Mouse (Mus musculus) hindbrain, embryonic 10.5 days (tissue): ENCODE measurements around the gene Olfr209. TPM values are rescaled to one million over a fixed set of nuclear protein-coding genes. Genes with fewer than 3 reads are reported as not detected.
A peak's percentile ranks its signal among the peaks of the same experiment; 100 is the strongest.
"Not testable (repeated sequence)": the region's sequence is repeated elsewhere in the genome, so short reads cannot be mapped to it uniquely, and the experiment has no call there.

Experiments used
- DNase-seq: peaks from one replicate; pipeline ENCODE4 v3.0.0-alpha.2; 2017; ENCODE audit warnings: low spot score
- H3K27ac ChIP-seq: fragments of 300-500 bp; sonication (generic); 2 replicates; pipeline ENCODE4 v1.5.1; 2016; ENCODE audit warnings: mild to moderate bottlenecking, moderate library complexity
- H3K27me3 ChIP-seq: fragments of 300-500 bp; sonication (generic); 2 replicates; pipeline ENCODE4 v1.6.1; 2016; ENCODE audit warnings: mild to moderate bottlenecking; ENCODE audit not compliant: poor library complexity, insufficient read depth, severe bottlenecking
- H3K36me3 ChIP-seq: fragments of 300-500 bp; sonication (generic); 2 replicates; pipeline ENCODE4 v1.6.1; 2016; ENCODE audit warnings: mild to moderate bottlenecking, moderate library complexity
- H3K4me1 ChIP-seq: fragments of 300-500 bp; sonication (generic); replicated peaks from 2 replicates; pipeline ENCODE4 v1.6.1; 2016; ENCODE audit warnings: mild to moderate bottlenecking
- H3K4me3 ChIP-seq: fragments of 300-500 bp; sonication (generic); 2 replicates; pipeline ENCODE4 v1.5.1; 2016; ENCODE audit warnings: mild to moderate bottlenecking, moderate library complexity
- H3K9me3 ChIP-seq: fragments of 300-500 bp; sonication (generic); 2 replicates; pipeline ENCODE4 v1.6.1; 2016; ENCODE audit warnings: mild to moderate bottlenecking, moderate library complexity
- WGBS: fragments of 180-500 bp; shearing (Covaris S2); methylation state at CpG from one replicate; pipeline ENCODE4 v1.1.7; 2016; 5-methylcytosine and 5-hydroxymethylcytosine counted together
- polyA plus RNA-seq: library from polyadenylated mRNA; unstranded; fragments of >200 nt; fragmentation: Nextera tagmentation; extraction: Ambion mirVana; gene quantifications from 2 replicates; pipeline ENCODE4 v1.2.1, GENCODE M21; 2016

Olfr209 gene
- not detected in 2 replicates for polyA plus RNA-seq

DNA sequence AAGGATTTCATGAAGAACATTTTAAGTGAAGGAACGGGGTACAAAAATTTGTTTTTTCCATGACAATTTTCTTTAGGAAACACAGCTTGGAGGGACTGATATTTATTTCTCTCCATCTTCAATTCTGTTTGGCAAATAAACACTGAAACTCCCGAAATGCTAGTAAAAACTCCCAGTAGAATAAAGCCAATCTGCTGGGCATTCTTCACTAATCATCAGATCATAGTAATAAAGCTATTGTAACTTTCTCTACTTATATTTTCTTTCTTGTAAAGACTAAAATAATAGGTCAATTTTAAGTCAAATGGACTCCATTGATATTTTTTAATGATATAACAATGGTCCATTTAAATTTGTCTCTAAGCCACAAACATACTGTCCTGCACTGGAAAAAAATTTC, at the start of gene Olfr209:
Gene Olfr209 (minus strand): TSS at position 101 of the 400 bp plus-strand sequence.
- no peak within 1 kb of the TSS for H3K4me3 ChIP-seq
- no peak for DNase-seq
- 84% methylated on average over 2 of the region's 2 CpGs for WGBS

DNA sequence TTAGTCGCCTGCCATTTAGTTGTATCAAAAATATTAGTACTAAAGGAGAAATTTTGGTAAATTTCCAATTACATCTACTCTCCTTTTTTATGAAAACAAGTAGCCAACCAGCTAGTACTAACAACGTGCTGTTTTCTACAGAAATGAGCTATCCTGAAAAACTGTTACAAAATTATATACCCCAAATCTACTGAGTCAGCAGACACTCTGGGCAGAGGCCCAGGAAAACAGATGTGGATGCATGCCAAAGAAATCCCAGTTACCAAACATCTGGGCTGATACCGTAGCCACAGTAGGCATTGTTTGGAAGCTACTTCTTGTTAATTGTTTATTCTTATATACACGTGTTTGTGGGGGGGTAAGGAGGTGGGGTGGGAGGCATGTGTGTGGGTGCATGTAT, 49.7 kb upstream of the Olfr209 start:
- H3K4me3 ChIP-seq, result no peak overlapping the region
- WGBS, result 78% methylated on average over 4 of the region's 4 CpGs
- H3K9me3 ChIP-seq, result no peaks in the 10 kb centered on the region
- no peak overlapping the region for H3K27ac ChIP-seq
- no peak for DNase-seq
- 0 out of 2 replicates have a peak, but pooled peaks cover 6% of the 10 kb centered on the region for H3K4me1 ChIP-seq
- no peaks in the 10 kb centered on the region for H3K27me3 ChIP-seq
- no peaks in the 10 kb centered on the region for H3K36me3 ChIP-seq

More for the DNA sequence above, at the start of gene Olfr209:
- H3K36me3 ChIP-seq, result no peaks in the 10 kb centered on the region
- no peaks in the 10 kb centered on the region for H3K4me1 ChIP-seq
- no peak within 1 kb of the TSS for H3K27ac ChIP-seq
- no peaks in the 10 kb centered on the region for H3K9me3 ChIP-seq
- no peaks in the 10 kb centered on the region for H3K27me3 ChIP-seq

DNA sequence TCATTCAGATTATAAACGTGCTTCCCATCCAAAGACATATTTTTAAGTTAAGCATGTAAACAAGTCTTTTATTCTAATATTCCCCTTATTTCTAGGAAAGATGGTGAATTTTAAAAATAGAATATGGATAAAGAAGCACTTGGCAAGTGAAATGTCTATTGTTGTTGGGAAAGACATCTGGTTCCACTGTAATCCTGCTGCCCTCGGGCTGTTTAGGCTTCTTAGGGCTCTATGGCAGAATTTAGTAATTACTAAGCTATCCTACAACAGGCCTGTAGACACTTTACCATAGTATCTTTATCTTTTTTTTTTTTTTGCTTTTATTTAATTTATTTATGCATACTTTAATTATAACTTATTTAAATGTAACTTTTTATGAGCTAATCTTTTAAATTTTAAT, 46.0 kb upstream of the Olfr209 start:
- H3K4me3 ChIP-seq, result no peak overlapping the region
- peak overlapping the region; percentile 40 for H3K27ac ChIP-seq
- no peaks in the 10 kb centered on the region for H3K36me3 ChIP-seq
- 76% methylated on average over 2 of the region's 2 CpGs for WGBS
- DNase-seq, result no peak
- H3K27me3 ChIP-seq, result no peaks in the 10 kb centered on the region
- 0 out of 2 replicates have a peak, but pooled peaks cover 6% of the 10 kb centered on the region for H3K4me1 ChIP-seq
- H3K9me3 ChIP-seq, result no peaks in the 10 kb centered on the region

DNA sequence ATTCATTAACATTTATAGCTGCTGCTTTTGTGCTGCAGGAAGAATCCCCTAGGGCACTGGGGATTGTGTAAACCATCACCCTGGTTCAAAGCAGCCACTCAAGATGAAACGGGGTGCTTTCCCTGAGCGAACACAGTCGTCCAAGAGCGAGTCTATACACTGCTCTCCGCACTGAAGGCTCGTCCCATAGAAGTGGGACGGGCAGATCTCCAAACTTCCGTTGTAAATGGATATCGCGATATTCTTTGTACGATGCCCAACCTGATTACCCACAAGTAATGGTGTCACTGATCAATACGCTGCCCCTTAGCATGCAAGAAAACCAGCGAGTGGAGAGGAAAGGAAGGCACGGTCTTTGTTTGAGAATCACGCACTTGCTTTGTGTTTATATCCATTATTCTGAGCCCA, 45.6 kb upstream of the Olfr209 start:
- H3K36me3 ChIP-seq, result no peaks in the 10 kb centered on the region
- H3K9me3 ChIP-seq, result no peaks in the 10 kb centered on the region
- peak overlapping the region; percentile 40 for H3K27ac ChIP-seq
- whole genome bisulfite sequencing, result 60% methylated on average over 15 of the region's 15 CpGs
- H3K4me3 ChIP-seq, result no peak overlapping the region
- H3K27me3 ChIP-seq, result no peaks in the 10 kb centered on the region
- DNase-seq, result peak; percentile 12
- 0 out of 2 replicates have a peak, but pooled peaks cover 6% of the 10 kb centered on the region for H3K4me1 ChIP-seq

DNA sequence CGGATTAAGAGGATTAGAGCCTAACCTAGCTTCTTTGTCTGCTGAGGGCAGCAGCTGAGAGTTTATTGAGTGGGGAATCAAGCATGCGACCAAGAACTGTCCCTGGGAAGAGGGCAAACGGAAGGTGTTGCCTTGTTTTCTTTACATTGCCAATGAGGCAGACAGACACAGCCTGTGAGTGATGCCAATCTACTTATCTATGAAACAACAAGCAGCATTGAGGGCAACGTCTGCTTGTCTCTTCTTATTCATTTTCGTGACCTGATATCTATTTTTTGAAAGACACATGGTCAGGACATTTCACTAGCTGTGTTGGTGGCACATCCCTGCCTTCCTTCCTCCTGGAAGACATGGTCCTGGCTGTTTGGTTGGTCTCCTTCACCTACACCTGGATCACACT, 43.2 kb upstream of the Olfr209 start, which contains the start of gene Gabrr3:
Gene Gabrr3 (plus strand): TSS at position 301 of the 400 bp plus-strand sequence.
- Histone ChIP-seq H3K27me3 (no peaks in the 10 kb centered on the region), H3K27ac (no peak within 1 kb of the TSS), H3K9me3 (no peaks in the 10 kb centered on the region), H3K36me3 (no peaks in the 10 kb centered on the region), H3K4me3 (no peak within 1 kb of the TSS), H3K4me1 (0 out of 2 replicates have a peak, but pooled peaks cover 6% of the 10 kb centered on the region)
- DNase-seq, result no peak
- WGBS, result 75% methylated on average over 5 of the region's 5 CpGs

DNA sequence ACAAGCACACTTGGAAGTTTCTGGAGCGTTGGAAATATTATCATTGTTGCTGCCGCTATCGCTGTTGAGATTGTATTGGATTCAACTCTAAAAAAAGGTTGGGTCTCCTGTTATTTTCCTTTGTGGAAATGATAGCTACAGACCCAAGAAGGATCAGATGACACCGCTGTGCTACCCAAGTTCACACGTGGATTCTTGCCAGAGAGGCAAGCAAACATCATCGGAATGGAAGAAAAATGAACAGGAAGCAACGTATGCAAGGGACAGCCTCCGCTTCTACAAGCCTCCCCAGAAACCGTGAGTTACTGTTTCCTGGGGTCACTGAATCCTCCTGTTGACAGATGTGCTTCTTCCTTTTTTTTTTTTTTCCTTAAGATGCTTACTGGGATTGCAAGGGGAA, 41.0 kb upstream of the Olfr209 start:
- Histone ChIP-seq H3K4me1 (0 out of 2 replicates have a peak, but pooled peaks cover 6% of the 10 kb centered on the region), H3K9me3 (no peaks in the 10 kb centered on the region), H3K27me3 (no peaks in the 10 kb centered on the region), H3K36me3 (no peaks in the 10 kb centered on the region), H3K4me3 (no peak overlapping the region), H3K27ac (no peak overlapping the region)
- DNase-seq, result no peak
- 75% methylated on average over 9 of the region's 9 CpGs for WGBS

DNA sequence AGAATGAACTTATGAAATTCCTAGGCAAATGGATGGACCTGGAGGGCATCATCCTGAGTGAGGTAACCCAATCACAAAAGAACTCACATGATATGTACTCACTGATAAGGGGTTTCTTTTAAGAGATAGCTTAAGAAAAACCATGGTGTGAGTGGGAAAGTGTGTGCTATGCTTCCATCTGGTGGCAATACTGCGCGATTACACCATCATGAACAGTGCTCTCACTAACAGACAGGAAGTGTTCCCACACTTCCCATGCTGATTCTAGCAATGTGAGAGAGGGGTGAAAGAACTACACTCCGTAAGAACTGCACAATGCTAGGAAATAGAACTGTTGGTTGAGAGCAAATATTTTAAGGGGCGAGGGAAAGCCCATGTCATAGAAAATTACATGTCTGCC, 39.9 kb upstream of the Olfr209 start:
- peak; percentile 22 for DNase-seq
- no peaks in the 10 kb centered on the region for H3K27me3 ChIP-seq
- H3K36me3 ChIP-seq, result no peaks in the 10 kb centered on the region
- no peaks in the 10 kb centered on the region for H3K4me1 ChIP-seq
- H3K9me3 ChIP-seq, result no peaks in the 10 kb centered on the region
- no peak overlapping the region for H3K27ac ChIP-seq
- no peak overlapping the region for H3K4me3 ChIP-seq
- WGBS, result 23% methylated on average over 4 of the region's 4 CpGs

DNA sequence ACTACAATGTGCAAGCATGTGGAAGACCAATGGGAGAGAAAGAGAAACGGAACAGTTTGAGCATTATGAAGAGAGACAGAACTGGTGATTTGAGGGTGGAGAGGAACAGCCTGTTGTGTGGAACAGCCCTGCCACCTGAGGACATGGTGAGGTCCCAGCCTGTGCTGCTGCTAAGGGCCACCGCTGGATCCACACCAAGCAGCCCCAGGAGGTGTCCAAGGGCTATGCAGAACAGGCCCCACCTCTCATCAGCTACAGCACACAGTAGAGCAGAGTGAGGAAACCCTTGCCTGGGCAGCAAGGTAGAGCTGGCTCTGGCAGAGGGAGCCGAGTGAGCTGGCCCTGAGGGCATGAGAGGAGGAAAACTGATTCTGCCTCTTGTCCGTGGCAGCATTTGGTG, 38.2 kb upstream of the Olfr209 start:
- H3K9me3 ChIP-seq, result no peaks in the 10 kb centered on the region
- H3K4me1 ChIP-seq, result no peaks in the 10 kb centered on the region
- no peak overlapping the region for H3K4me3 ChIP-seq
- no peak for DNase-seq
- WGBS, result 72% methylated on average over 4 of the region's 4 CpGs
- H3K36me3 ChIP-seq, result no peaks in the 10 kb centered on the region
- H3K27me3 ChIP-seq, result no peaks in the 10 kb centered on the region
- H3K27ac ChIP-seq, result no peak overlapping the region

DNA sequence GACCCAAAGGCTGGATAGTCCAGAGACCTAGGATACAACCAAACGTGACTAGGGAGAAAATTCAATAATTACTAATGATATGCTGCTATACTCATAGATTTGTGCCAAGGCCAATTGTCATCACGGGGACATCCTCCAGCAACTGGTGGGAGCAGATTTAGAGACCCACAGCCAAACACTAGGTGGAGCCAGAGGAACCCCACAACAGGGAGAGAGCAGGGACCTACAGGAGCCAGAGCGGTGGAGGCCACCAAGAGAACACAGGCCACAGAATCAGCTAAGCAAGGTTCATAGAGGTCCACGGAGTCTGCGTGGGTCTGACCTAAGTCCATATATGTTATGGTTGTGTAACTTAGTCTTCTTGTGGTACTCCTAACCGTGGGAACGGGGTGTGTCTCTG, 37.3 kb upstream of the Olfr209 start:
- no peak overlapping the region for H3K27ac ChIP-seq
- DNase-seq, result no peak
- H3K4me1 ChIP-seq, result no peaks in the 10 kb centered on the region
- H3K27me3 ChIP-seq, result no peaks in the 10 kb centered on the region
- no peaks in the 10 kb centered on the region for H3K36me3 ChIP-seq
- H3K9me3 ChIP-seq, result no peaks in the 10 kb centered on the region
- no peak overlapping the region for H3K4me3 ChIP-seq
- 70% methylated on average over 7 of the region's 7 CpGs for WGBS

DNA sequence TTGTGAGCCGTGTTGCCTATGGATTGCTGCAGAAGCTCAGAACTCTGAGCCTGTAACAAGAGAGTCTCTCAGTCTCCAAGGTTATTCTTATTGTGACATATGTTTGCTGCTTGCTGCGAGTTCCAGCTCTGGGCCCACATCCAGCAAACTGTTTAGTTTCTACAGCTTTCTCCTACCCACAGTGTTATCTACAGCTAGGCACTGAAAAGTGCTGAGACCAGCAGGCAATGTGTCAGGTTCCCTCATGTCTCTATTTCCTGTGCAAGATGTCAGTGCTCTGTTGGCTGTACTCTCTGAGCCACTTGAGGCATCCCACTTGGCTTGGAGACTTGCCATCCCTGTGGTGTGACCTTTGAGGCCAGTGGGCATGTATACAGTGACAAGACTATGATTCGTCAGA, 29.5 kb upstream of the Olfr209 start:
- H3K4me1 ChIP-seq, result no peaks in the 10 kb centered on the region
- H3K27me3 ChIP-seq, result no peaks in the 10 kb centered on the region
- no peaks in the 10 kb centered on the region for H3K36me3 ChIP-seq
- H3K9me3 ChIP-seq, result no peaks in the 10 kb centered on the region
- 81% methylated on average over 3 of the region's 3 CpGs for WGBS
- H3K4me3 ChIP-seq, result no peak overlapping the region
- no peak for DNase-seq
- no peak overlapping the region for H3K27ac ChIP-seq

DNA sequence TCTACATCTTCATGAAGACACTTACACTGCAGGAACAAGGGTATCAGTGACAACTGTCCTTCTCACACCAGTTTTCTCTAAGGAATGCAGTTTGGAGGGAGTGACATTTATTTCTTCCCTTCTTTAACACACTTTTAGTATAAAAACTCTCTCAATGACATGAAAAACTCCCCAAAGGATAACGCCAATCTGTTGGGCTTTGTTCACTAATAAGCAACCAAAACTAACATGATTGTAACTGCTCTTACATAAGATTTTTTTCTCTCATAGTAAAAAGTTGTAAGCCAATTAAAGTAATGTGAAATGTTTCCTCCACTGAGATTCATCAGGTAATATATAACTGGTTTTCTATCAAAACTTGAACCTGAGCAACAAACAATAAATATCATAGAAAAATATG, 14.6 kb downstream of the Olfr209 start, which contains the start of gene Olfr206:
Gene Olfr206 (minus strand): TSS at position 101 of the 400 bp plus-strand sequence.
- DNase-seq, result no peak
- no peaks in the 10 kb centered on the region for H3K4me1 ChIP-seq
- H3K9me3 ChIP-seq, result no peaks in the 10 kb centered on the region
- WGBS, result 79% methylated on average over 1 of the region's 1 CpGs
- H3K4me3 ChIP-seq, result no peak within 1 kb of the TSS
- no peaks in the 10 kb centered on the region for H3K27me3 ChIP-seq
- H3K36me3 ChIP-seq, result no peaks in the 10 kb centered on the region
- H3K27ac ChIP-seq, result no peak within 1 kb of the TSS

DNA sequence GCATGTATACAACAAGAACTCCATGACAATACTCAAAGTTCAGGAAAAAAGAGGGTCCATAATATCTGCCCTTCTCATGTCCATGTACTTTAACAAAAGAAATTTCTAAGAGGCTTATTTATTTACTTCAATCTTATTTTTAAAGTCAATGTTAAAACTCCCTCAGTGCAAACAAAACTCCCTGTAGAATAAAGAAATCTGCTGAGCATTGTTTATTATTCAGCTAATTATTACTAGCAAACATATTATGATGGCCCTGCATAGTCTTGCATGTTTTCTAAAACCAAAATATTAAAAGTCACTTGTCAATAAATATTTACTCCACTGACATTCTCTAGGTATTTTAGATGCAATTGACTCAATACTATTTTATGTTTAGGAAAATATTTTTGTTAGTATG, 32.8 kb downstream of the Olfr209 start, which contains the start of gene Olfr205:
Gene Olfr205 (minus strand): TSS at position 101 of the 400 bp plus-strand sequence.
- H3K27ac ChIP-seq, result no peak within 1 kb of the TSS
- no peak within 1 kb of the TSS for H3K4me3 ChIP-seq
- H3K36me3 ChIP-seq, result no peaks in the 10 kb centered on the region
- H3K4me1 ChIP-seq, result no peaks in the 10 kb centered on the region
- H3K27me3 ChIP-seq, result no peaks in the 10 kb centered on the region
- DNase-seq, result no peak
- peaks cover 4% of the 10 kb centered on the region for H3K9me3 ChIP-seq

DNA sequence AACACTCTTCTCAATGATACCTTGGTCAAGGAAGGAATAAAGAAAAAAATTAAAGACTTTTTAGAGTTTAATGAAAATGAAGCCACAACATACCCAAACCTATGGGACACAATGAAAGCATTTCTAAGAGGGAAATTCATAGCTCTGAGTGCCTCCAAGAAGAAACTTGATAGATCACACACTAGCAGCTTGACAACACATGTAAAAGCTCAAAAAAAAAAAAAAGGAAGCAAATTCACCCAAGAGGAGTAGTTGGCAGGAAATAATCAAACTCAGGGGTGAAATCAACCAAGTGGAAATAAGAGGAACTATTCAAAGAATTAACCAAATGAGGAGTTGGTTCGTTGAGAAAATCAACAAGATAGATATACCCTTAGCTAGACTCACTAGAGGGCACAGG, 40.5 kb downstream of the Olfr209 start:
- WGBS, result 71% methylated on average over 1 of the region's 1 CpGs
- H3K27ac ChIP-seq, H3K27me3 ChIP-seq, H3K4me1 ChIP-seq, H3K36me3 ChIP-seq, DNase-seq, H3K9me3 ChIP-seq, H3K4me3 ChIP-seq: not testable (repeated sequence)

DNA sequence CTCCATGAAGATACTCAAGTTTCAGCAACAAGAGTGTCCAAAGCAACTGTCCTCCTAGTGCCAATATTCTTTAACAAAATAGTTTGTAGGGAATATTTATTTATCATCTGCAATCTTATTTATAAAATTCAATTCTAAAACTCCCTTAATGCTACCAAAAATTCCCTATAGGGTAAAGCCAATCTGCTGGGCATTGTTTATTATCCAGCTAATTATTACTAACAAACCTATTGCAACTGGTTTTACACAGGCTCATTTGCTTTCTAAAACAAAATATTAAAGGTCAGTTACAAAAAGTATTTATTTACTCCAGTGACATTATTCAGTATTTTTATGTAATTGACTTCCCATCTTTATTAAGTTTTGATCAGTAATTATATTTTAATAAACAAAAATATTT, 45.6 kb downstream of the Olfr209 start, which contains the start of gene Olfr204:
Gene Olfr204 (minus strand): TSS at position 101 of the 400 bp plus-strand sequence.
- no peaks in the 10 kb centered on the region for H3K36me3 ChIP-seq
- H3K27me3 ChIP-seq, result no peaks in the 10 kb centered on the region
- H3K4me1 ChIP-seq, result no peaks in the 10 kb centered on the region
- no peak for DNase-seq
- H3K27ac ChIP-seq, result no peak within 1 kb of the TSS
- H3K9me3 ChIP-seq, result no peaks in the 10 kb centered on the region
- H3K4me3 ChIP-seq, result no peak within 1 kb of the TSS
